ENCODE assay signal across 8 mouse cellular contexts in genomic region chr17:74846031-74846891, GRCm38 (mm10).
A peak's percentile ranks its signal among the peaks of the same experiment; 100 is the strongest.
DNase-seq lines count a peak whose midpoint lies in the region; ATAC-seq and TF ChIP-seq lines count a peak whose summit lies in the region.

No protein-coding gene starts in this region.

- no peak overlapping the region for H3K4me2 ChIP-seq in intestine, embryonic 16.5 days (ENCODE audit: low read depth, low read length)

- H3K9me3 ChIP-seq in intestine, embryonic 16.5 days (ENCODE audit: control insufficient read depth, low read length), result no peaks in the 10 kb centered on the region

- H3K4me3 ChIP-seq in intestine, embryonic 16.5 days (ENCODE audit: low read length), result no peak overlapping the region
- H3K4me3 ChIP-seq in lung, adult 2 months (replicated peaks; ENCODE audit: extremely low read depth, low read depth, low read length), result no peak overlapping the region

- H3K36me3 ChIP-seq in intestine, embryonic 16.5 days (ENCODE audit: control insufficient read depth, insufficient read depth, low read length), result no peaks in the 10 kb centered on the region

- 39% methylated on average over 10 of the region's 10 CpGs for WGBS in intestine, embryonic 16.5 days
- 27% methylated on average over 10 of the region's 10 CpGs for WGBS in lung, adult 2 months

- ATAC-seq in frontal cortex, adult (ENCODE audit: low TSS enrichment), result peak; percentile 50; the same call in 1 of the 2 replicates
- peak; percentile 87 for ATAC-seq in erythroblast, adult 5-6 weeks (replicated peaks; ENCODE audit: low FRiP score, poor library complexity, severe bottlenecking)
- ATAC-seq in intestine, embryonic 16.5 days, result peak; percentile 68

- TF ChIP-seq CTCF in lung, adult 2 months (IDR thresholded peaks at IDR 0.05; ENCODE audit: insufficient read depth, low read length), result no peak

- H3K9ac ChIP-seq in intestine, embryonic 16.5 days (ENCODE audit: low read depth, low read length), result no peak overlapping the region

- H3K4me1 ChIP-seq in intestine, embryonic 16.5 days (ENCODE audit: control insufficient read depth, insufficient read depth, low read length), result peaks cover 10% of the 10 kb centered on the region
- peaks cover 9% of the 10 kb centered on the region; the same call in 1 of the 2 replicates for H3K4me1 ChIP-seq in lung, adult 2 months (ENCODE audit: control insufficient read depth, insufficient read depth, low read length)

- no peak for TF ChIP-seq POLR2A in lung, adult 2 months (IDR thresholded peaks at IDR 0.05; ENCODE audit: borderline replicate concordance, extremely low read depth, low read depth, low read length)

- H3K27me3 ChIP-seq in intestine, embryonic 16.5 days (replicated peaks; ENCODE audit: control insufficient read depth, insufficient read depth, low read length), result no peaks in the 10 kb centered on the region

- DNase-seq in frontal cortex, postnatal 25 days (ENCODE audit: low spot score in 2 of 2), result no peak
- DNase-seq in lung, adult 2 months, result peak; percentile 28
- no peak for DNase-seq in urinary bladder, adult 18-20 months (ENCODE audit: low spot score in 2 of 2)
- DNase-seq in right cerebral cortex, postnatal 10 days (ENCODE audit: low spot score in 2 of 2), result no peak
- no peak for DNase-seq in spleen, adult 12 weeks (ENCODE audit: low spot score)

- peak overlapping the region; percentile 38; the same call in 1 of the 2 replicates for H3K27ac ChIP-seq in intestine, embryonic 16.5 days (ENCODE audit: low read length)
